Mouse (Mus musculus) thymus, adult 2 months (tissue): ENCODE measurements at regions not wholly inside any gene's neighbourhood (a gene's known extent, or its start where the extent isn't known, plus 50 kb on each side); places are given as distances from the start of the nearest gene placed in this dataset.

ENCODE experiments used
- CTCF ChIP-seq: fragments of 200-500 bp; IDR thresholded peaks from 2 replicates; pipeline ENCODE4 v1.5.1; 2012; ENCODE audit warnings: mild to moderate bottlenecking, control low read depth, low read length, moderate library complexity, borderline replicate concordance; ENCODE audit not compliant: control insufficient read depth, poor library complexity, insufficient read depth; ENCODE audit errors: extremely low read depth
- POLR2A ChIP-seq: fragments of 200-500 bp; IDR thresholded peaks from 2 replicates; pipeline ENCODE4 v1.6.1; 2012; ENCODE audit warnings: mild to moderate bottlenecking, low read length, control low read depth, moderate library complexity; ENCODE audit not compliant: control insufficient read depth, poor library complexity, insufficient read depth; ENCODE audit errors: extremely low read depth

DNA sequence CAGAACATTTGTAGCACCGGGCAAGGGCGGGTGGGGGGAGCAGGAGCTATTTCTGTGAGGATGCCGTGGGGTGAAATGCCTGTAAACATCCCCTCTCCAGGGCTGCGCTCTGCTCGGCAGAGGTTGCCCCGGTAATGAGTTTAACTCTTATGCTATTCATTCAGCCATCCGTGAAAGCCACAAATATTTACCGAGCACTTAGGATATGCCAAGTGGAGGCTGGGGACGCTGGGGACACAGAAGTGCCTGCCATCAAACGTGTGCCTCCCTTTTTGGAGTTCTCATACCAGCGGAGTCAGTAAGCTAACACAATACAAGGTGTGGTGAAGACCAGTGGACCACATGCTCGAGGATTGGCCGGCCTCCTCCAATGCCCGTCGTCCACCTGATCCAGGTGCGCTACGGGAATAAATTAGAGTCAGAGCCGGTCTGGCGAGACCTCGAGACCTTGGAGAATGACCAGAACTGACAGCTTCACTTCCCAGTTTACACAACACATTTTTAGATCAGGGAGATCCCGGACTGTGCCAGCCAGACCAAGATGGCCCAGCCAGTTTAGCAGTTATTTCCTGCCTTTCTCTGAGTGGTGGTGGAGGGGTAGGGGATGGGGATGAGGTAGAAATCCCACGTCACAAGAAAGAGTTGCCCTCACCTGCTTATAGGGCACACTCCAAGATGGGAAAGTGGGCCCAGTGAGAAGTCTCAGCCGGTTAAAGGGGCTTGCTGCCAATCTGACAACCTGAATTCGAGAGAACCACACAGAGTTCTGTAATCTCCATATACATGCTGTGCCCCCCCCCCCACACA is 134.4 kb downstream of the 2410131K14Rik start:
- TF ChIP-seq POLR2A (no peak), CTCF (no peak)
